8 mouse cellular contexts compared by ENCODE assay signal in genomic region chr7:99539201-99539891, GRCm38 (mm10). TPM values are rescaled to one million over a fixed set of nuclear protein-coding genes. Genes with fewer than 3 reads are reported as not detected.
DNase-seq lines count a peak whose midpoint lies in the region; ATAC-seq and TF ChIP-seq lines count a peak whose summit lies in the region.

No protein-coding gene starts in this region.

- DNase-seq in right cerebral cortex, postnatal 10 days (ENCODE audit: low spot score in 2 of 2): peak; percentile 77 to 84
- DNase-seq in right cerebral cortex, postnatal 14 days: no peak
- no peak for DNase-seq in forebrain, postnatal 0 days
- DNase-seq in hindbrain, embryonic 10.5 days (ENCODE audit: low spot score): peak; percentile 69
- DNase-seq in layer of hippocampus, postnatal 10 days (ENCODE audit: low spot score in 2 of 2): peak; percentile 51 to 63
- DNase-seq in yolk sac, embryonic 10.5 days (ENCODE audit: low spot score): peak; percentile 36
- no peak for DNase-seq in thymus, adult 2 months

- H3K9me3 ChIP-seq in forebrain, postnatal 0 days (ENCODE audit: low read length): no peaks in the 10 kb centered on the region
- H3K9me3 ChIP-seq in hindbrain, embryonic 10.5 days: no peaks in the 10 kb centered on the region

- peaks cover 36% of the 10 kb centered on the region for H3K4me1 ChIP-seq in forebrain, postnatal 0 days (ENCODE audit: insufficient read depth)
- H3K4me1 ChIP-seq in hindbrain, embryonic 10.5 days (replicated peaks): peaks cover 89% of the 10 kb centered on the region
- H3K4me1 ChIP-seq in thymus, adult 2 months (replicated peaks; ENCODE audit: control insufficient read depth, insufficient read depth, low read length): peaks cover 21% of the 10 kb centered on the region

- ATAC-seq in forebrain, postnatal 0 days: no peak
- peak; percentile 35 for ATAC-seq in megakaryocyte progenitor cell, adult 5-6 weeks (replicated peaks; ENCODE audit: poor library complexity)

- no peak for TF ChIP-seq CTCF in forebrain, postnatal 0 days (IDR thresholded peaks at IDR 0.05; ENCODE audit: low read depth)
- no peak for TF ChIP-seq CTCF in thymus, adult 2 months (IDR thresholded peaks at IDR 0.05; ENCODE audit: borderline replicate concordance, control insufficient read depth, extremely low read depth, insufficient read depth, low read length, poor library complexity)

- H3K4me2 ChIP-seq in forebrain, postnatal 0 days (ENCODE audit: low read depth): peak overlapping the region; percentile 58

- H3K4me3 ChIP-seq in forebrain, postnatal 0 days (ENCODE audit: low read depth, low read length): no peak overlapping the region
- H3K4me3 ChIP-seq in hindbrain, embryonic 10.5 days: peak overlapping the region; percentile 36
- no peak overlapping the region for H3K4me3 ChIP-seq in thymus, adult 2 months (ENCODE audit: control insufficient read depth, insufficient read depth, low read length)

- WGBS in forebrain, postnatal 0 days: 33% methylated on average over 8 of the region's 8 CpGs
- WGBS in hindbrain, embryonic 10.5 days: 7% methylated on average over 8 of the region's 8 CpGs
- 24% methylated on average over 8 of the region's 8 CpGs for WGBS in thymus, adult 2 months

- no peak overlapping the region for H3K9ac ChIP-seq in forebrain, postnatal 0 days

- H3K36me3 ChIP-seq in forebrain, postnatal 0 days (ENCODE audit: insufficient read depth): no peaks in the 10 kb centered on the region
- 0 out of 2 replicates have a peak, but pooled peaks cover 12% of the 10 kb centered on the region for H3K36me3 ChIP-seq in hindbrain, embryonic 10.5 days
- no peaks in the 10 kb centered on the region for H3K36me3 ChIP-seq in thymus, adult 2 months (ENCODE audit: control insufficient read depth, insufficient read depth, low read length)

- H3K27ac ChIP-seq in forebrain, postnatal 0 days (ENCODE audit: low read depth, low read length): no peak overlapping the region
- H3K27ac ChIP-seq in hindbrain, embryonic 10.5 days: peak overlapping the region; percentile 82
- no peak overlapping the region for H3K27ac ChIP-seq in thymus, adult 2 months (ENCODE audit: control insufficient read depth, insufficient read depth, low read length)

- no peaks in the 10 kb centered on the region for H3K27me3 ChIP-seq in forebrain, postnatal 0 days (ENCODE audit: insufficient read depth, low read length)
- H3K27me3 ChIP-seq in hindbrain, embryonic 10.5 days (ENCODE audit: insufficient read depth, poor library complexity, severe bottlenecking): no peaks in the 10 kb centered on the region
- H3K27me3 ChIP-seq in thymus, adult 2 months (ENCODE audit: control insufficient read depth, insufficient read depth, low read length): no peaks in the 10 kb centered on the region

- TF ChIP-seq POLR2A in thymus, adult 2 months (IDR thresholded peaks at IDR 0.05; ENCODE audit: control insufficient read depth, extremely low read depth, insufficient read depth, low read length, poor library complexity): no peak

RNA-seq across cellular contexts. Expression of gene Arrb1, which starts 4.1 kb away (rescaled TPM):
- 88.0 and 102 TPM in 2 replicates for total RNA-seq in forebrain, postnatal 0 days (2014; rRNA removed)
- polyA plus RNA-seq in forebrain, postnatal 0 days (2015; fragmentation: Nextera tagmentation; extraction: Ambion mirVana): 10.3 and 13.0 TPM in 2 replicates
- polyA plus RNA-seq in hindbrain, embryonic 10.5 days (2016; fragmentation: Nextera tagmentation; extraction: Ambion mirVana): 14.6 and 15.0 TPM in 2 replicates
- 100 to 1,000 TPM; 150 to 192 TPM for total RNA-seq in layer of hippocampus, postnatal 10 days (2021)
- total RNA-seq in megakaryocyte progenitor cell, adult 5-6 weeks (2015): 23.5 and 24.1 TPM in 2 replicates
- total RNA-seq in megakaryocyte progenitor cell, adult 5-6 weeks (2017): 48.2 and 49.2 TPM in 2 replicates
- polyA plus RNA-seq in thymus, adult 2 months (2012; rRNA removed): 26.3 and 29.6 TPM in 2 replicates

RNA-seq across cellular contexts. Expression of gene Rps3, which starts 55.8 kb away (rescaled TPM):
- 1,114 and 1,634 TPM in 2 replicates for total RNA-seq in forebrain, postnatal 0 days (2014; rRNA removed)
- polyA plus RNA-seq in forebrain, postnatal 0 days (2015; fragmentation: Nextera tagmentation; extraction: Ambion mirVana): 543 and 688 TPM in 2 replicates
- 680 and 779 TPM in 2 replicates for polyA plus RNA-seq in hindbrain, embryonic 10.5 days (2016; fragmentation: Nextera tagmentation; extraction: Ambion mirVana)
- 100 to 1,000 TPM; 314 to 330 TPM for total RNA-seq in layer of hippocampus, postnatal 10 days (2021)
- total RNA-seq in megakaryocyte progenitor cell, adult 5-6 weeks (2015): 1,629 and 1,793 TPM in 2 replicates
- total RNA-seq in megakaryocyte progenitor cell, adult 5-6 weeks (2017): 2,248 and 2,565 TPM in 2 replicates
- 483 and 566 TPM in 2 replicates for polyA plus RNA-seq in thymus, adult 2 months (2012; rRNA removed)

Comparison
In these comparisons a context has a peak if more than half of its experiments do, and no peak if none do; other contexts are left out.
1. DNase-seq: peak in right cerebral cortex, postnatal 10 days (2 of 2), hindbrain, embryonic 10.5 days (single experiment), layer of hippocampus, postnatal 10 days (2 of 2) and yolk sac, embryonic 10.5 days (single experiment); none in right cerebral cortex, postnatal 14 days (single experiment), forebrain, postnatal 0 days (single experiment) and thymus, adult 2 months (single experiment).